Mouse (Mus musculus): ENCODE data around the gene Rps6ka4. TPM values are rescaled to one million over a fixed set of nuclear protein-coding genes. Genes with fewer than 3 reads are reported as not detected.
A peak's percentile ranks its signal among the peaks of the same experiment; 100 is the strongest.

Rps6ka4 gene
- polyA plus RNA-seq (2016; fragmentation: Nextera tagmentation; extraction: Ambion mirVana) = 6.2 and 7.7 TPM in 2 replicates

- peaks cover 31% of the 10 kb centered on the region for H3K4me1 ChIP-seq (replicated peaks)
- H3K36me3 ChIP-seq = no peaks in the 10 kb centered on the region
- H3K9me3 ChIP-seq = no peaks in the 10 kb centered on the region
- peak within 1 kb of the TSS; percentile 74 for H3K4me3 ChIP-seq
- peak within 1 kb of the TSS; percentile 84 for H3K27ac ChIP-seq
- H3K27me3 ChIP-seq (ENCODE audit: insufficient read depth, poor library complexity, severe bottlenecking) = peaks cover 99% of the 10 kb centered on the region
- DNase-seq (ENCODE audit: low spot score) = peak; percentile 53
- WGBS = 3% methylated on average over 44 of the region's 44 CpGs
Observed at GRCm38 (mm10) chr19:6840475-6841291, at the start of gene Rps6ka4. Gene Rps6ka4, minus strand, starts transcription at chr19:6840636.

- H3K4me3 ChIP-seq = no peak overlapping the region
- 86% methylated on average over 4 of the region's 4 CpGs for WGBS
- no peaks in the 10 kb centered on the region for H3K36me3 ChIP-seq
- no peak overlapping the region for H3K27ac ChIP-seq
- DNase-seq (ENCODE audit: low spot score) = no peak
- H3K27me3 ChIP-seq (ENCODE audit: insufficient read depth, poor library complexity, severe bottlenecking) = no peaks in the 10 kb centered on the region
- no peaks in the 10 kb centered on the region for H3K4me1 ChIP-seq (replicated peaks)
- H3K9me3 ChIP-seq = peaks cover 8% of the 10 kb centered on the region
Observed at GRCm38 (mm10) chr19:6877965-6878364, 37.5 kb upstream of the Rps6ka4 start.

DNA sequence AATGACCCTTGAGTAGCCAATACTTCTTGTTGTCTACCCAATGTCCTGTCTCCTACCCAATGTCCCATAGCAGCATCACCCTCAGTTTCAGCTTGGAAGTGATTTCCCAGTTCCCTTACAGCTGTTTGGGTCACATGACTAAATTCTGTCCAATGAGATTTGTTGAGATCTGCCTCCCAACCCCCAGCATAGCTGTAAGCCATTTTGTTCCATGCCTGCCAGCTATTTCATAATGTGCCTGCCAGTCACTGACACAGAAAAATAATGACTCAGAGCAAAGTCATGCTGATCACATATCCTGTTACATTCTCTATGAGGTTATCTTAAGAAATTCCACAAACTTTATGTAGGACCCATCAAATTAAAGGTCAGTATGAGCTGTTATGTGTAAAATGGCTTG, 36.4 kb upstream of the Rps6ka4 start:
- Histone ChIP-seq H3K9me3 (peaks cover 8% of the 10 kb centered on the region), H3K27me3 (ENCODE audit: insufficient read depth, poor library complexity, severe bottlenecking) (no peaks in the 10 kb centered on the region), H3K4me3 (no peak overlapping the region), H3K36me3 (no peaks in the 10 kb centered on the region), H3K27ac (no peak overlapping the region), H3K4me1 (replicated peaks) (no peaks in the 10 kb centered on the region)
- no peak for DNase-seq (ENCODE audit: low spot score)

- H3K36me3 ChIP-seq = no peaks in the 10 kb centered on the region
- no peaks in the 10 kb centered on the region for H3K4me1 ChIP-seq (replicated peaks)
- no peaks in the 10 kb centered on the region for H3K27me3 ChIP-seq (ENCODE audit: insufficient read depth, poor library complexity, severe bottlenecking)
- WGBS = 86% methylated on average over 6 of the region's 6 CpGs
- no peak overlapping the region for H3K4me3 ChIP-seq
- peaks cover 5% of the 10 kb centered on the region for H3K9me3 ChIP-seq
- DNase-seq (ENCODE audit: low spot score) = no peak
- no peak overlapping the region for H3K27ac ChIP-seq
Observed at GRCm38 (mm10) chr19:6875834-6876233, 35.4 kb upstream of the Rps6ka4 start.

- no peaks in the 10 kb centered on the region for H3K9me3 ChIP-seq
- no peak overlapping the region for H3K4me3 ChIP-seq
- no peak for DNase-seq (ENCODE audit: low spot score)
- H3K27me3 ChIP-seq (ENCODE audit: insufficient read depth, poor library complexity, severe bottlenecking) = no peaks in the 10 kb centered on the region
- H3K4me1 ChIP-seq (replicated peaks) = peaks cover 3% of the 10 kb centered on the region
- H3K36me3 ChIP-seq = no peaks in the 10 kb centered on the region
- H3K27ac ChIP-seq = no peak overlapping the region
- whole genome bisulfite sequencing = 85% methylated on average over 1 of the region's 1 CpGs
Observed at GRCm38 (mm10) chr19:6874257-6874656, 33.8 kb upstream of the Rps6ka4 start.

- Histone ChIP-seq H3K4me3 (no peak overlapping the region), H3K4me1 (replicated peaks) (peaks cover 5% of the 10 kb centered on the region), H3K36me3 (no peaks in the 10 kb centered on the region), H3K9me3 (no peaks in the 10 kb centered on the region), H3K27ac (no peak overlapping the region), H3K27me3 (ENCODE audit: insufficient read depth, poor library complexity, severe bottlenecking) (no peaks in the 10 kb centered on the region)
- 79% methylated on average over 3 of the region's 3 CpGs for WGBS
- no peak for DNase-seq (ENCODE audit: low spot score)
Observed at GRCm38 (mm10) chr19:6872701-6873100, 32.3 kb upstream of the Rps6ka4 start.

DNA sequence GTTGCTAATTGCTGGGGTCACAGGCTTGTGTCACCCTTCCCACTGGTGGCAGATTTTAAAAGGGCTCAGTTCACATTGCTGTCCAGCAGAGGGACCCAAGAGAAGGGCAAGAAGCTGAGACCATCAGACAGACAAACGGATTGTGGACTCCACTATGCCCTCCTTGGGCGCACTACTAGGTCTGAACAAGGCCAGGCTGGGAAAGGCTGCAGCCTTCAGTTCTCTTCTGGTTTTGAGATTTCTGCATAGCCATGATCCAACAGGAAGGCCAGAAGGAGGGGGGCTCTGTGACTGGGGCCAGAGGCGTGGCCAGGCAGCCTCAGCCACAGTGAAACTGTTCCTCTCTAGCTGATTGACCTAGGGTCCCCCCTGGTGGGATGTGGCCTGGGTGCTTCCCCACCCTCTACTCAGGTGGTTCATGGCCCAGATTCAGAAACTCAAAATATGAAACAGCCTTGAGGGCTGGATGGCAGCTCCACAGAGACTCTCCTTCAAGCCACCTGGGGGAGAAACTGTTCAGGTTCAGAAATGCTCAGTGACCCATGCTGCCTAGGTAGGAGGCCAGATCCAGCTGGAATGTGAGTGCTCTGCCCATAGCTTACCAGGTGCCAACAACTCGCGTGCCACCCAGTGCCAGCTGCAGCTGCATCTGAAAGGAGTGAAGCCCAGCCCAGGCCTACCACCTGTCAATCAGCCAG, 31.3 kb upstream of the Rps6ka4 start:
- Histone ChIP-seq H3K4me3 (no peak overlapping the region), H3K27me3 (ENCODE audit: insufficient read depth, poor library complexity, severe bottlenecking) (no peaks in the 10 kb centered on the region), H3K4me1 (replicated peaks) (peaks cover 5% of the 10 kb centered on the region), H3K36me3 (no peaks in the 10 kb centered on the region), H3K27ac (no peak overlapping the region), H3K9me3 (no peaks in the 10 kb centered on the region)
- no peak for DNase-seq (ENCODE audit: low spot score)
- 56% methylated on average over 5 of the region's 5 CpGs for WGBS

DNA sequence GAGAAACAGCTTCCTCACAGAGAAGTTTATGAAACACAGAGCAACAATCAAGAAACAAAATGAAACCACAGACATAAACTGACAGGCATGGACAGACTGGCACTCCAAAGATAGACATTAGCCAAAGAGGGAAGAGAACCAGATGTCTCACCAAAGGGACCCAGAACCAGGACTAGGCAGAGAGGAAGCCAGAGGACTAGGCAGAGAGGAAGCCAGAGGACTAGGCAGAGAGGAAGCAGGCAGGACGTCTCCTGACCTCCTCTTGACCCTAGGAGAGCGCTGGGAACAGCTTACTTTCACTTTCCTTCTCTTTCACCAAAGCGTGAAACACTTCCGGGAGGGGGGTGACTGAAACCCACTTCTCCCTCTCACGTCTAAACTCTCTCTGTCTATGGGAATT, 28.9 kb upstream of the Rps6ka4 start:
- Histone ChIP-seq H3K27ac (no peak overlapping the region), H3K36me3 (no peaks in the 10 kb centered on the region), H3K4me1 (replicated peaks) (peaks cover 5% of the 10 kb centered on the region), H3K4me3 (peak overlapping the region; percentile 31), H3K9me3 (no peaks in the 10 kb centered on the region), H3K27me3 (ENCODE audit: insufficient read depth, poor library complexity, severe bottlenecking) (no peaks in the 10 kb centered on the region)
- DNase-seq (ENCODE audit: low spot score) = no peak
- 15% methylated on average over 5 of the region's 5 CpGs for WGBS

DNA sequence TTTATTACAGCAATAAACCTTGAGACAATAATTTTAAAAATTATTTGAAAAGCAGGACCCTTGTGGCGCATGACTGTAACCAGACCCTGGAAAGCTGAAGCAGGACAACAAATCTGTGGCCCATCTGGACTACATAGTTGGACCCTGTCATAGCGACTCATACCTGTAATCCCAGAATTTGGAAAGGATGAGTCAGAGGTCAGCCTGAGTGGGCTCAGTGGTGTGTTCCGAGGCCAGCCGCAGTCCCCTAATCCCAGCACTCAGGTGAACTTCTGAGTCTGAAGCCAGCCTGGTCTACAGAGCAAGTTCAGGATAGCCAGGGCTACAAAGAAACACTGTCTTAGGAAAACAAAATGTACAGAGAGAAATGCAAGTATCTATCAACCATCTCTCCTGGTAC, 21.0 kb upstream of the Rps6ka4 start:
- Histone ChIP-seq H3K4me1 (replicated peaks) (peaks cover 14% of the 10 kb centered on the region), H3K36me3 (no peaks in the 10 kb centered on the region), H3K27me3 (ENCODE audit: insufficient read depth, poor library complexity, severe bottlenecking) (peaks cover 16% of the 10 kb centered on the region), H3K4me3 (no peak overlapping the region), H3K9me3 (no peaks in the 10 kb centered on the region), H3K27ac (no peak overlapping the region)
- 92% methylated on average over 4 of the region's 4 CpGs for WGBS
- DNase-seq (ENCODE audit: low spot score) = no peak

GRCm38 (mm10) chr19:6860706-6861105, 20.3 kb upstream of the Rps6ka4 start:
- Histone ChIP-seq H3K4me3 (no peak overlapping the region), H3K9me3 (no peaks in the 10 kb centered on the region), H3K27ac (no peak overlapping the region), H3K4me1 (replicated peaks) (peaks cover 21% of the 10 kb centered on the region), H3K36me3 (no peaks in the 10 kb centered on the region), H3K27me3 (ENCODE audit: insufficient read depth, poor library complexity, severe bottlenecking) (peaks cover 23% of the 10 kb centered on the region)
- no peak for DNase-seq (ENCODE audit: low spot score)
- WGBS = 77% methylated on average over 6 of the region's 6 CpGs

GRCm38 (mm10) chr19:6859971-6860370, 19.5 kb upstream of the Rps6ka4 start:
- WGBS = 88% methylated on average over 3 of the region's 3 CpGs
- H3K27me3 ChIP-seq (ENCODE audit: insufficient read depth, poor library complexity, severe bottlenecking) = peaks cover 30% of the 10 kb centered on the region
- no peak overlapping the region for H3K4me3 ChIP-seq
- H3K4me1 ChIP-seq (replicated peaks) = peaks cover 29% of the 10 kb centered on the region
- DNase-seq (ENCODE audit: low spot score) = no peak
- H3K9me3 ChIP-seq = no peaks in the 10 kb centered on the region
- no peaks in the 10 kb centered on the region for H3K36me3 ChIP-seq
- no peak overlapping the region for H3K27ac ChIP-seq

DNA sequence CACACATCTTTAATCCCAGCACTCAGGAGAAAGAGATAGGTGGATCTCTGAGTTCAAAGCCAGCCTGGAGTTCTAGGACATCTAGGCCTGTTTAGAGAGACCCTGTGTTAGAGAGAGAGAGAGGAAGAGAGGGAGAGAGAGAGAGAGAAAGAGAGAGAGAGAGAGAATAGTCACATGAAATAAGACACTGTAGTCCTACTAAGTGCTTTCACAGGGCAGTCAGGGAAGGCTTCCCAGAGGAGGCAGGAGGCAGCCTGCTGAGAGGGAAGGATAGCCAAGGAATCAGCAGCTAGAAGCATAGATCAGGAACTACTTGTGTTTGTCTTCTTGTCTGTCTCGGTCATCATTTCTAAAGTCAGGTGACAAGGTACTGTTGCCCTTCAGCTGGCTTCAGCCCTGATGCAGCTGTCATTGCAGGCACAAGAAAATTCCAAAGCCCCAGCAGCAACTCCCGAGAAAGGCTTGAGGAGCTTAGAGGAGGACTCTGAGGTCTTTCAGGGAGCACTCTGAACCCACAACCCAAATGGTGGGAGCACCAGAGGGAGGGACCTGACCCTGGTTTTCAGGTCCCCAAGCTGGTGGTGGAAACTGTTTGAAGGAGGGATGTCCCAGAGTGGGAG, 18.7 kb upstream of the Rps6ka4 start:
- no peak for DNase-seq (ENCODE audit: low spot score)
- H3K4me3 ChIP-seq = no peak overlapping the region
- no peaks in the 10 kb centered on the region for H3K9me3 ChIP-seq
- 79% methylated on average over 2 of the region's 2 CpGs for WGBS
- H3K4me1 ChIP-seq (replicated peaks) = peaks cover 34% of the 10 kb centered on the region
- H3K27ac ChIP-seq = no peak overlapping the region
- no peaks in the 10 kb centered on the region for H3K36me3 ChIP-seq
- H3K27me3 ChIP-seq (ENCODE audit: insufficient read depth, poor library complexity, severe bottlenecking) = peaks cover 39% of the 10 kb centered on the region

- Histone ChIP-seq H3K9me3 (no peaks in the 10 kb centered on the region), H3K27ac (peak within 1 kb of the TSS; percentile 40; the same call in 1 of the 2 replicates), H3K36me3 (no peaks in the 10 kb centered on the region), H3K4me1 (replicated peaks) (peaks cover 35% of the 10 kb centered on the region), H3K27me3 (ENCODE audit: insufficient read depth, poor library complexity, severe bottlenecking) (peaks cover 50% of the 10 kb centered on the region), H3K4me3 (no peak within 1 kb of the TSS)
- 74% methylated on average over 7 of the region's 7 CpGs for WGBS
- DNase-seq (ENCODE audit: low spot score) = no peak
Observed at GRCm38 (mm10) chr19:6858031-6858430, 17.6 kb upstream of the Rps6ka4 start, which contains the start of gene Ccdc88b. Gene Ccdc88b, minus strand, starts transcription at chr19:6858211.

All from hindbrain, embryonic 10.5 days (tissue).